Mouse (Mus musculus): ENCODE results near the gene Ppm1h. TPM values are rescaled to one million over a fixed set of nuclear protein-coding genes. Genes with fewer than 3 reads are reported as not detected.

Gene Ppm1h
- total and polyA plus RNA-seq, 3 experiments: 6.9 to 14.9 TPM; not detected in 1

DNA sequence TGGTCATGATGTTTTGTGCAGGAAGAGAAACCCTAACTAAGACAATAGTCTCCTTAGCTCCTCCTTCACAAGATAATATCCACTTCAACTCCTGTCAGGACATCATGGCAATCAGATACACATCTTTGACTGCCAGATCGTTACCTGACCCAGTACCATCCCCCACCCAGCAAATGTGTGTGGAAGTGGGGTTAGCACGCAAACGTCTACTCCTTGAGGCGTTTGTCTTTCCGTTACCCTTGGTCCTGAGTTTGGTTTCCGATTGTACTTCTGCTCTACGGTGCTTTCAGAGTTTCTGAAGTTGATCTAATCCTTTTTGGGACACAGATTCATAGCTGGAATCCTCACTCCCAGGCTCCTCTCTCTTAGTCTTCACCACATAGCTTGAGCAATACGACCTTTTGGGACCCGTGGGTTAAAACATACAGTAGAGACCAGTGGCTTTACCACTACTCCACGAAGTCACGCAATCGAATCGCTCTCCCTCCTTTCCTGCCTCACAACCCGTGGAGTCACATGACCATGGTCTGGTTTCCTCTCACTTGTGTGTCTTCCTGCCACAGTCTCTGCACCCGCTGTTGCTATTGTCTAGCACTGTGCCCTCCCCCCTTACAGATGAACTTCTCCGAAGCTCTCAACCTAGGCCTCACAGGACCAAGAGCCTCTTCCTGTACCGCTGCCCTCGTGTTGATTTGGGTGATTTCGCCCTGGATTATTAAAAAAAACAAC lies 121.6 kb downstream of the Ppm1h start:
- TF ChIP-seq CHD1 (IDR thresholded peaks at IDR 0.05; ENCODE audit: low read depth, low read length): no peak
- TF ChIP-seq GABPA (IDR thresholded peaks at IDR 0.05; ENCODE audit: low read depth, low read length): no peak
- Histone ChIP-seq H3K79me2 (ENCODE audit: control insufficient read depth, insufficient read depth, low read length, poor library complexity) (0 out of 2 replicates have a peak, but pooled peaks cover 2% of the 10 kb centered on the region), H3K27me3 (ENCODE audit: control insufficient read depth in 1 of 2, insufficient read depth in 2 of 2, low read length in 2 of 2) (no peaks in the 10 kb centered on the region), H3K27ac (ENCODE audit: control insufficient read depth, low read depth, low read length) (no peak overlapping the region), H3K9me3 (replicated peaks; ENCODE audit: insufficient read depth, low read length) (no peaks in the 10 kb centered on the region), H3K9ac (ENCODE audit: control insufficient read depth, low read depth, low read length, poor library complexity, severe bottlenecking) (no peak overlapping the region), H3K4me1 (ENCODE audit: control insufficient read depth in 1 of 2, insufficient read depth in 2 of 2, low read length in 2 of 2) (no peaks in the 10 kb centered on the region), H3K4me3 (ENCODE audit: control insufficient read depth in 1 of 2, insufficient read depth in 1 of 2, low read depth in 2 of 2, low read length in 2 of 2) (no peak overlapping the region), H3K36me3 (ENCODE audit: control insufficient read depth in 1 of 2, insufficient read depth in 2 of 2, low read length in 2 of 2) (peaks cover 0 to 2% of the 10 kb centered on the region in 2 experiments; a peak in 2 of 4 replicates)
- DNase-seq (ENCODE audit: low read depth, low spot score): no peak

DNA sequence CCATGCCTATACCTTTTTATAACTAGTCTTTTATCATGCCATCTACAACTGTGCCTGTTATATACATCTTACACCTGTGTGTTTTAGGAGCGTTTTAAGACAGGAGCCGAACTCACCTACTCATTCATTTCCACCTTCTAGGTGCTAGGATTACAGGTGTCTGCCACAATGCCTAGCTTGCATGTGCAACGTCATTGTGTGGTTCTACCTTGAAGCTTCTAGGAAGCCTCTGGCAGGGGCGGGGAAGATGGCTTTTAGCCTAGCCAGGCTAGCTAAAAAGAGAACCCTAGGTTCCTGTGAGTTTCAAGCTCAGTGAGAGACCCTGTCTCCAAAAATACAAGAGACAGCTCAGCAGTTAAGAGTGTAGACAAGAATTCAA lies 122.2 kb downstream of the Ppm1h start:
- no peaks in the 10 kb centered on the region for H3K36me3 ChIP-seq (ENCODE audit: control insufficient read depth in 1 of 2, insufficient read depth in 2 of 2, low read length in 2 of 2)
- H3K4me1 ChIP-seq (ENCODE audit: control insufficient read depth in 1 of 2, insufficient read depth in 2 of 2, low read length in 2 of 2): no peaks in the 10 kb centered on the region
- no peak overlapping the region for H3K4me3 ChIP-seq (ENCODE audit: control insufficient read depth in 1 of 2, insufficient read depth in 1 of 2, low read depth in 2 of 2, low read length in 2 of 2)
- H3K79me2 ChIP-seq (ENCODE audit: control insufficient read depth, insufficient read depth, low read length, poor library complexity): no peaks in the 10 kb centered on the region
- no peaks in the 10 kb centered on the region for H3K27me3 ChIP-seq (ENCODE audit: control insufficient read depth in 1 of 2, insufficient read depth in 2 of 2, low read length in 2 of 2)
- no peak overlapping the region for H3K9ac ChIP-seq (ENCODE audit: control insufficient read depth, low read depth, low read length, poor library complexity, severe bottlenecking)
- no peaks in the 10 kb centered on the region for H3K9me3 ChIP-seq (replicated peaks; ENCODE audit: insufficient read depth, low read length)
- TF ChIP-seq SIN3A (IDR thresholded peaks at IDR 0.05; ENCODE audit: low read length): no peak
- DNase-seq (ENCODE audit: low read depth, low spot score): no peak
- H3K27ac ChIP-seq (ENCODE audit: control insufficient read depth, low read depth, low read length): no peak overlapping the region

DNA sequence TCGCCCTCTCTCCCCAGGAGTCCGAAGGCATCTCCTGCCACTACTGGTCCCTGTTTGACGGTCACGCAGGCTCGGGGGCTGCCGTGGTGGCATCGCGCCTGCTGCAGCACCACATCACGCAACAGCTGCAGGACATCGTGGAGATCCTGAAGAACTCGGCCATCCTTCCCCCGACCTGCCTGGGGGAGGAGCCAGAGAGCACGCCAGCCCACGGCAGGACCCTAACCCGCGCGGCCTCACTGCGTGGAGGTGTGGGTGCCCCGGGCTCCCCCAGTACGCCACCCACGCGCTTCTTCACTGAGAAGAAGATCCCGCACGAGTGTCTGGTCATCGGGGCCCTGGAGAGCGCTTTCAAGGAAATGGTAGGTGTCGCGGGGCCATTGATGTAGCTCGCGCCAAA lies 123.7 kb downstream of the Ppm1h start:
- Histone ChIP-seq H3K9ac (ENCODE audit: control insufficient read depth, low read depth, low read length, poor library complexity, severe bottlenecking) (no peak overlapping the region), H3K4me1 (ENCODE audit: control insufficient read depth in 1 of 2, insufficient read depth in 2 of 2, low read length in 2 of 2) (peaks cover 0 to 2% of the 10 kb centered on the region in 2 experiments; a peak in 2 of 4 replicates), H3K27ac (ENCODE audit: control insufficient read depth, low read depth, low read length) (no peak overlapping the region), H3K36me3 (ENCODE audit: control insufficient read depth in 1 of 2, insufficient read depth in 2 of 2, low read length in 2 of 2) (peaks cover 0 to 4% of the 10 kb centered on the region in 2 experiments; a peak in 2 of 4 replicates), H3K4me3 (ENCODE audit: control insufficient read depth in 1 of 2, insufficient read depth in 1 of 2, low read depth in 2 of 2, low read length in 2 of 2) (no peak overlapping the region), H3K9me3 (replicated peaks; ENCODE audit: insufficient read depth, low read length) (no peaks in the 10 kb centered on the region), H3K79me2 (ENCODE audit: control insufficient read depth, insufficient read depth, low read length, poor library complexity) (no peaks in the 10 kb centered on the region), H3K27me3 (ENCODE audit: control insufficient read depth in 1 of 2, insufficient read depth in 2 of 2, low read length in 2 of 2) (no peaks in the 10 kb centered on the region)
- no peak for DNase-seq (ENCODE audit: low read depth, low spot score)
- no peak for TF ChIP-seq MAX (IDR thresholded peaks at IDR 0.05; ENCODE audit: low read length)
- TF ChIP-seq TCF12 (IDR thresholded peaks at IDR 0.05; ENCODE audit: low read depth, low read length): no peak

GRCm38 (mm10) chr10:122802901-122803300 lies 124.3 kb downstream of the Ppm1h start:
- H3K9me3 ChIP-seq (replicated peaks; ENCODE audit: insufficient read depth, low read length): no peaks in the 10 kb centered on the region
- H3K27me3 ChIP-seq (ENCODE audit: control insufficient read depth in 1 of 2, insufficient read depth in 2 of 2, low read length in 2 of 2): no peaks in the 10 kb centered on the region
- H3K79me2 ChIP-seq (ENCODE audit: control insufficient read depth, insufficient read depth, low read length, poor library complexity): no peaks in the 10 kb centered on the region
- TF ChIP-seq NELFE (IDR thresholded peaks at IDR 0.05; ENCODE audit: low read depth, low read length): no peak
- no peak for TF ChIP-seq ZMIZ1 (IDR thresholded peaks at IDR 0.05; ENCODE audit: low read depth, low read length)
- TF ChIP-seq USF1 (IDR thresholded peaks at IDR 0.05; ENCODE audit: low read depth, low read length): no peak
- TF ChIP-seq JUND (IDR thresholded peaks at IDR 0.05; ENCODE audit: low read depth, low read length): no peak
- no peak for TF ChIP-seq NRF1 (IDR thresholded peaks at IDR 0.05; ENCODE audit: insufficient read depth, low read depth, low read length, poor library complexity, severe bottlenecking)
- TF ChIP-seq MAX (IDR thresholded peaks at IDR 0.05; ENCODE audit: low read length): no peak
- no peak for TF ChIP-seq EP300 (IDR thresholded peaks at IDR 0.05; ENCODE audit: low read depth in 1 of 2, low read length in 2 of 2)
- TF ChIP-seq E2F4 (IDR thresholded peaks at IDR 0.05; ENCODE audit: borderline replicate concordance, low read depth, low read length): no peak
- no peak for TF ChIP-seq HCFC1 (IDR thresholded peaks at IDR 0.05; ENCODE audit: low read depth, low read length)
- no peak for TF ChIP-seq RAD21 (IDR thresholded peaks at IDR 0.05; ENCODE audit: low read depth, low read length)
- TF ChIP-seq MAFK (IDR thresholded peaks at IDR 0.05; ENCODE audit: borderline replicate concordance, low read depth, low read length): no peak
- no peak for TF ChIP-seq MAZ (IDR thresholded peaks at IDR 0.05; ENCODE audit: low read depth, low read length)
- DNase-seq (ENCODE audit: low read depth, low spot score): no peak
- H3K27ac ChIP-seq (ENCODE audit: control insufficient read depth, low read depth, low read length): no peak overlapping the region
- no peak overlapping the region for H3K9ac ChIP-seq (ENCODE audit: control insufficient read depth, low read depth, low read length, poor library complexity, severe bottlenecking)
- peaks cover 0 to 4% of the 10 kb centered on the region in 2 experiments; a peak in 2 of 4 replicates for H3K36me3 ChIP-seq (ENCODE audit: control insufficient read depth in 1 of 2, insufficient read depth in 2 of 2, low read length in 2 of 2)
- H3K4me3 ChIP-seq (ENCODE audit: control insufficient read depth in 1 of 2, insufficient read depth in 1 of 2, low read depth in 2 of 2, low read length in 2 of 2): no peak overlapping the region
- peaks cover 0 to 2% of the 10 kb centered on the region in 2 experiments; a peak in 2 of 4 replicates for H3K4me1 ChIP-seq (ENCODE audit: control insufficient read depth in 1 of 2, insufficient read depth in 2 of 2, low read length in 2 of 2)
